Mouse (Mus musculus) hindbrain, embryonic 10.5 days (tissue): ENCODE measurements around the gene Pi4k2b. TPM values are rescaled to one million over a fixed set of nuclear protein-coding genes. Genes with fewer than 3 reads are reported as not detected.
"Not testable (repeated sequence)": the region's sequence is repeated elsewhere in the genome, so short reads cannot be mapped to it uniquely, and the experiment has no call there.

ENCODE experiments used
- DNase-seq: peaks from one replicate; pipeline ENCODE4 v3.0.0-alpha.2; 2017; ENCODE audit warnings: low spot score
- H3K27ac ChIP-seq: fragments of 300-500 bp; sonication (generic); 2 replicates; pipeline ENCODE4 v1.5.1; 2016; ENCODE audit warnings: mild to moderate bottlenecking, moderate library complexity
- H3K27me3 ChIP-seq: fragments of 300-500 bp; sonication (generic); 2 replicates; pipeline ENCODE4 v1.6.1; 2016; ENCODE audit warnings: mild to moderate bottlenecking; ENCODE audit not compliant: poor library complexity, insufficient read depth, severe bottlenecking
- H3K36me3 ChIP-seq: fragments of 300-500 bp; sonication (generic); 2 replicates; pipeline ENCODE4 v1.6.1; 2016; ENCODE audit warnings: mild to moderate bottlenecking, moderate library complexity
- H3K4me1 ChIP-seq: fragments of 300-500 bp; sonication (generic); replicated peaks from 2 replicates; pipeline ENCODE4 v1.6.1; 2016; ENCODE audit warnings: mild to moderate bottlenecking
- H3K4me3 ChIP-seq: fragments of 300-500 bp; sonication (generic); 2 replicates; pipeline ENCODE4 v1.5.1; 2016; ENCODE audit warnings: mild to moderate bottlenecking, moderate library complexity
- H3K9me3 ChIP-seq: fragments of 300-500 bp; sonication (generic); 2 replicates; pipeline ENCODE4 v1.6.1; 2016; ENCODE audit warnings: mild to moderate bottlenecking, moderate library complexity
- WGBS: fragments of 180-500 bp; shearing (Covaris S2); methylation state at CpG from one replicate; pipeline ENCODE4 v1.1.7; 2016; 5-methylcytosine and 5-hydroxymethylcytosine counted together
- polyA plus RNA-seq: library from polyadenylated mRNA; unstranded; fragments of >200 nt; fragmentation: Nextera tagmentation; extraction: Ambion mirVana; gene quantifications from 2 replicates; pipeline ENCODE4 v1.2.1, GENCODE M21; 2016

The Pi4k2b gene
- polyA plus RNA-seq, 1 experiment from 2014 or later, result 15.7 TPM

DNA sequence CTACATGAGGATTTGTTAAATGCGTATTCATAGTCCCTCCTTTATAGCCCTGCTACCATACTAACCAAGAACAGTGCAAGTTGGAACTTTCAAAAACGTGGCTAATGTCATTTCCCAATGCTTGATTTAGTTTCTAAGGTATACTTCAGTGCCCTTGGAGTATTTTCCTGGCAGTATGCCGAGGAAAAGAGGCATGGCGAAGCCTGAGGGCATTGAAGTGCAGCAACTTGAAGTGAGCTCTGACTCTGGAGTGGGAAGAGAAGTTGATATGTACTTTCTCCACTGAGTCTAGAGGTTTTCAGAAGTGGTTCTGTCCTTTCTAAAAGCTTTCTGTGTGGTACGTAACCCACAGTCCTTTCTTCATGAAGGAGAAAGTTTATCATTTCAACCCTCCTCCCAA lies 7.4 kb downstream of the Pi4k2b start:
- DNase-seq, result no peak
- H3K4me1 ChIP-seq, result peaks cover 7% of the 10 kb centered on the region; the same call in 1 of the 2 replicates
- WGBS, result 86% methylated on average over 5 of the region's 5 CpGs
- peaks cover 7% of the 10 kb centered on the region for H3K36me3 ChIP-seq
- no peak overlapping the region for H3K27ac ChIP-seq
- no peaks in the 10 kb centered on the region for H3K27me3 ChIP-seq
- H3K9me3 ChIP-seq, result no peaks in the 10 kb centered on the region
- H3K4me3 ChIP-seq, result no peak overlapping the region

DNA sequence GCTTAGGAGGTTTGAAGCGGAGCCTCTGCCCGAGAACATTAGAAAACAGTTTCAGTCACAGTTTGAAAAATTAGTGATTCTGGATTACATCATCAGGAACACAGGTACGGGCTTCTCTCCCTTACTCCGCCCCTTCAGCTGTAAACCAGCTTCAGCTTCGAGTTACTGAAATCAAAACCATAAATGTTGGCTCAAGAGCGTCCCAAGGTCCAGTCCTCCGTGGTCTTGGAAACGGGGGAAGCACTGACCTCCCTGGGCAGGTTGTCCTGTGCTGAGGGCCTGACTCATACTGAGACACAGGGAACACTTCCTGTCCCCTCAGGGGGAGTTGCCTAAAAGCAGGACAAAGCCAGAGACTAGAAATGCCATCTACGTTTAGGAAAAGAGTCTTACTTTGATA lies 11.8 kb downstream of the Pi4k2b start:
- no peaks in the 10 kb centered on the region for H3K27me3 ChIP-seq
- H3K4me3 ChIP-seq, result no peak overlapping the region
- DNase-seq, result no peak
- H3K4me1 ChIP-seq, result no peaks in the 10 kb centered on the region
- no peak overlapping the region for H3K27ac ChIP-seq
- H3K36me3 ChIP-seq, result peaks cover 18% of the 10 kb centered on the region
- 88% methylated on average over 9 of the region's 9 CpGs for WGBS
- no peaks in the 10 kb centered on the region for H3K9me3 ChIP-seq

DNA sequence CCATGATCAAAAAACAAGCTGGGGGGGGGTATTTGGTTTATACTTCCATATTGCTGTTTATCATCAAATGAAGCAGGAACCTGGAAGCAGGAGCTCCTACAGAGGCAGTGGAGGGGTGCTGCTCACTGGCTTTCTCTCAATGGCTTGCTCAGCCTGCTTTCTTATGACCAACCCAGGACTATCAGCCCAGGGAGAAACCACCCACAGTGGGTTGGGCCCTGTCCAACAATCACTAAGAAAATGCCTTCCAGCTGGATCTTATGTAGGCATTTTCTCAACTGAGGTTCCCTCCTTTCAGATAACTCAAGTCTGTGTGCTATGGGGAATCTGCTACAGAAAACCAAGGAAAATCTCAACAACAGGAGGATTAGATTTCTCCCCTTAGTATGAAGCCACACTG lies 12.8 kb downstream of the Pi4k2b start:
- Histone ChIP-seq H3K27ac (no peak overlapping the region), H3K4me1 (no peaks in the 10 kb centered on the region)
- no peak for DNase-seq

DNA sequence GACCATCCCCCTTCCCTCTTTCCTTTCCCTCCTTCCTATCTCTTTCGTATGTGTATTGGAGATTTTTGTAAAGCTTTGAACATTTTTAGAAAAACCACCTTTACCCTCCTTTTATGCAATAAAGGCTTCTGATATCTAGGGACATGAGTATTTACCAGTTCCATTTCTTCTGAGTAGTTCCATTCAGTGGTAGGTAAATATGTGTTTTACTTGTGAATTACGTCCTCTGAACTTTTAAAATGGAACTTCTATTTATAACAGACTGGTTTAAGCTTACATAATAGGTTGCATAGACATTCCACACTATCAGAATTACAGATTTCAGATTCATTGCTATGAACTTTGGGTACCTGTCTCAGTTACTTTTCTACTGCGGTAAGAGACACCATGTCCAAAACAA lies 14.0 kb downstream of the Pi4k2b start:
- H3K27me3 ChIP-seq, result no peaks in the 10 kb centered on the region
- 93% methylated on average over 3 of the region's 3 CpGs for WGBS
- DNase-seq, result no peak
- no peak overlapping the region for H3K4me3 ChIP-seq
- no peak overlapping the region for H3K27ac ChIP-seq
- H3K36me3 ChIP-seq, result peaks cover 18% of the 10 kb centered on the region
- H3K9me3 ChIP-seq, result no peaks in the 10 kb centered on the region
- H3K4me1 ChIP-seq, result no peaks in the 10 kb centered on the region

More for the DNA sequence above, 12.8 kb downstream of the Pi4k2b start:
- H3K27me3 ChIP-seq, result no peaks in the 10 kb centered on the region
- H3K36me3 ChIP-seq, result peaks cover 18% of the 10 kb centered on the region
- no peaks in the 10 kb centered on the region for H3K9me3 ChIP-seq
- H3K4me3 ChIP-seq, result no peak overlapping the region

DNA sequence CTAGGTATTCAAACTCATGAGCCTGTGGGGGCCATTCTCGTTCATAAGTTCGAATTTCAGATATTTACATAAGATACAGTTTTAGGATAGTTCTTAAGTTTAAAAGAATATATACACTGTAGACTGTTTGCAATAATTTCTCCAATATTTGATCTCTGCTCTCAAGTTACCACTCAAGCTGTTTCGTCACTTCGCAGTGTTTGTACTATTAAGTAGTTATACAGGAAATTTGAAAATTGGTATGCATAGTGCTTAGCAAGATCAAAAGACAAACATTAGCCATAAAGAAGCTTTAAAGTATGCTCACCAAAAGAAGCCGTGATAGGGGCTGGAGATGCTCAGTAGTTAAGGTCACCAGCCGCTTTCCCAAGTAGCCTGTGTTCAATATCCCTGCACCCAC lies 14.6 kb downstream of the Pi4k2b start:
- WGBS, result 94% methylated on average over 6 of the region's 6 CpGs
- Histone ChIP-seq H3K36me3 (peaks cover 19% of the 10 kb centered on the region), H3K4me1 (no peaks in the 10 kb centered on the region), H3K9me3 (no peaks in the 10 kb centered on the region), H3K27ac (no peak overlapping the region), H3K4me3 (no peak overlapping the region), H3K27me3 (no peaks in the 10 kb centered on the region)
- no peak for DNase-seq

DNA sequence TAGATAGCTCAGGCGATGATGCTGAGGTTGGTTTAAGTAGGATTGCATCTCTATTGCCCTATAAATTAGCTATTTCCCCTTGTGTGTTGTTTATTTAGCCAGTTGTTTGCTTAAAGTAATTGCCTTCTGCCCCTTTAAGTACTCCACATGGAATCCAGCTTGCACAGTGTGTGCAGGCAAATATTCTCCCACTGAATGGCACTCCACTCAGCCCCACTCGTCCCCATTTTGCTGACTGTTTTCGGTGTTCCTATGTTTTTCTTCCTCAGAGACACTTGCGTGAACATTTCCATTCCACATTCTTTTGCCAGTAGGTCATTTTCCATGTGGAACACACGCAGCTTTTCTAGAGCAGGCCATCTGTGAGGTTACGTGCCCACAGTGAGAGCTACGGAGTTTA lies 21.2 kb downstream of the Pi4k2b start:
- Histone ChIP-seq H3K27ac (no peak overlapping the region), H3K9me3 (no peaks in the 10 kb centered on the region), H3K27me3 (no peaks in the 10 kb centered on the region), H3K4me1 (no peaks in the 10 kb centered on the region), H3K36me3 (peaks cover 28% of the 10 kb centered on the region), H3K4me3 (no peak overlapping the region)
- DNase-seq, result no peak
- 92% methylated on average over 7 of the region's 7 CpGs for WGBS

DNA sequence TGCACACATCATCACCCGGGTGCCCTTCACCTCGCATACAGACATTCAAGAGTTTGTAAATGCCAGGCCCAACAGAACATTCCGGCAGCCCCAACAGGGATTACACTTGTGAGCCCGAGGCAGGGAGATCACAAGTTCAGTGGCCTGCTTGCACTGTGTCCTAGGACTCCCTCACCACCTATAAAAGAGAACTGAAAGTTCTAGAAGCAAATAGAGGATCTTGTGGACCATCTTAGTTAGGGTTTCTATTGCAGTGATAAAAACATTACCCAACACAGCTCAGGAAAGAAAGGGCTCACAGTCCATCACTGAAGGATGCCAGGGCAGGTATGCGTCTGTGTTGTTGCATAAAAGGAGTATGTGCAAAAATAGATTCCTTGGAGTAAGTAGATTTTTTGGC lies 32.9 kb downstream of the Pi4k2b start:
- peaks cover 14% of the 10 kb centered on the region for H3K36me3 ChIP-seq
- H3K27me3 ChIP-seq, result no peaks in the 10 kb centered on the region
- no peaks in the 10 kb centered on the region for H3K9me3 ChIP-seq
- no peak for DNase-seq
- H3K4me1 ChIP-seq, result no peaks in the 10 kb centered on the region
- no peak overlapping the region for H3K27ac ChIP-seq
- H3K4me3 ChIP-seq, result no peak overlapping the region
- WGBS, result 92% methylated on average over 5 of the region's 5 CpGs

DNA sequence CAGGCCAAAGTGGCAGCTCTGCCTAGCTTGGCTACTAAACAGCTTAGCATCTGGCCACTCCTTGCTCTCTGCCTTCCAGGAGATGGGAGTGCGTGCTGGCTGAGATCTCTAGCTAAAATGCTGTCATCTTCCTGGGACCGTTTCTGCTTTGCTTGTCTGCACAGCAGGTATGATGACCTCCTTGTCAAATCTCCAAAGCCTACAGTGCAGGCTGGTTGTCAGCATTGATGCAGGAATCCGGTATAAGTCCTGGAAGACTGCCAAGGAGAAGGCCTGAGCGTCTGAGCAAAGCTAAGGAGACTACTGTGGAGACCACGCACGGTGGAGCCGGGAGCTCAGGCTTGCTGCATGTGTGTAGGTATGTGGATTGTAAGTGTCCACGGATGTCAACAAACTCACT lies 33.9 kb downstream of the Pi4k2b start, which contains the start of gene Zcchc4:
Gene Zcchc4, plus strand, starts transcription at position 173 of the 400 bp plus-strand sequence.
- H3K4me3 ChIP-seq, result no peak within 1 kb of the TSS
- H3K4me1 ChIP-seq, result no peaks in the 10 kb centered on the region
- WGBS, result 85% methylated on average over 8 of the region's 8 CpGs
- H3K27me3 ChIP-seq, result no peaks in the 10 kb centered on the region
- H3K36me3 ChIP-seq, result peaks cover 4% of the 10 kb centered on the region; the same call in 1 of the 2 replicates
- H3K27ac ChIP-seq, result no peak within 1 kb of the TSS
- no peaks in the 10 kb centered on the region for H3K9me3 ChIP-seq
- no peak for DNase-seq

DNA sequence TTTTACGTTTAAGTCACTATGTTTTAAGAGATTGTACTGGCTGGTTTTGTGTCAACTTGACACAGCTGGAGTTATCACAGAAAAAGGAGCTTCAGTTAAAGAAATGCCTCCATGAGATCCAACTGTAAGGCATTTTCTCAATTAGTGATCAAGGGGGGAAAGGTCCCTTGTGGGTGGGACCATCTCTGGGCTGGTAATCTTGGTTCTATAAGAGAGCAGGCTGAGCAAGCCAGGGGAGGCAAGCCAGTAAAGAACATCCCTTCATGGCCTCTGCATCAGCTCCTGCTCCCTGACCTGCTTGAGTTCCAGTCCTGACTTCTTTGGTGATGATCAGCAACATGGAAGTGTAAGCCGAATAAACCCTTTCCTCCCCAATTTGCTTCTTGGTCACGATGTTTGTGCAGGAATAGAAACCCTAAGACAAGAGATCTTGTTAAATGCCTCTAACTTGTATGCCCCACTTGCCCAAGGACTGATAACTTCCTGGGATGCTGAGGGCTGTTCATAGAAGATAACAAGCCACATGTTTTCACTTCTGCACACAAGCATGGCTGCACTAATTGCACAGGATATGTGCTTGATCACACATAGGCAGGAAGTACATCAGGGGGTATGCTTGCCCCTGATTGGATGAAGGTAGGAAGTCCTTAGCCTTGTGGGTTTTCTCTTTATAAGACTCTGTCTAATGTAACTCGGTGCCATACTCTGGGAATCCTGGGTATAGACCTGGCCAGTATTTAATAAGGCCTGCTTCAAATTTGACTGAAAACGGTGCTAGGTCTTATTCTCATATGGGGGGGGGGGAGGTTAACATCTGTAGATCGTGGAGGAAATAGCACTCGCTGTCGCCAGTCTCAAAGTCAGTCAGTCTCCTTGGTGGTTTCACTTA lies 35.3 kb downstream of the Pi4k2b start:
- not testable (repeated sequence) for H3K4me1 ChIP-seq, H3K27me3 ChIP-seq, H3K4me3 ChIP-seq, H3K9me3 ChIP-seq, DNase-seq, H3K36me3 ChIP-seq, H3K27ac ChIP-seq
- WGBS, result 92% methylated on average over 8 of the region's 8 CpGs

DNA sequence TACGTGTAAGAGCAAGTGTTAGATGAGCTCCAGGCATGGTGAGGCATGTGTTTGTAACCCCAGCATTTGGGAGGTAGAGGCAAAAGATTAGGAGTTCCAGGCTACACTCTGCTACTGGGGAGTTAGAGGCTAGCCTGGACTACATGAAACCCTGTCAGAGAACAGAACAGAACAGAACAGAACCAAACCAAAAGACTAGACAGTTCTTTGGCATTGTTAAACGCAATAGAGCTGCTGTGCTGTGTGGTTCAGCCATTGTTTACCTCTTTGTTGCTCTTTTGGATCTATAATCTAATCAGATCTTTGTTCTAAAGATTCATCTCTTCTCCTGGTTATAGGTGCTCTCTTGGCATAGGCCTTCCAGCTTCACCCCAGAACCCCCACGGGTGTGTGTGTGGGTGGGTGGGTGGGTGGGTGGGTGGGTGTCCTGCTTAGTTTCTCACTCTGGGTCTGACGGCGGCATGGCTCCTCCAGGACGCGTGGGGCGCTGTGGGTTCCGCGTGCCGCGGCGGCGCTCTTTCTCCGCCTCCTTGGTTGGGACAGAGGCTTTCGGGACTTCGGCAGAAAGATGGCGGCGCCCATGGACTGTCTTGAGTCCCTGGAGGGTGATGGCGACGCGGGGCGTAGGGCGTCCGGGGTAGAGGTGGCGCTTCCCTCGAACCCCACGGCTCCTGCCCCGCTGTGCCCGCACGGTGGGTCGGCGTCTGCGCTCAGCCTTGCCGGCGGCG lies 41.3 kb downstream of the Pi4k2b start:
- peak overlapping the region; percentile 95 for H3K27ac ChIP-seq
- H3K27me3 ChIP-seq, result no peaks in the 10 kb centered on the region
- H3K9me3 ChIP-seq, result no peaks in the 10 kb centered on the region
- peak overlapping the region; percentile 89 for H3K4me3 ChIP-seq
- DNase-seq, result peak; percentile 92
- H3K36me3 ChIP-seq, result peaks cover 18% of the 10 kb centered on the region
- 5% methylated on average over 37 of the region's 37 CpGs for WGBS
- H3K4me1 ChIP-seq, result peaks cover 4% of the 10 kb centered on the region; the same call in 1 of the 2 replicates

DNA sequence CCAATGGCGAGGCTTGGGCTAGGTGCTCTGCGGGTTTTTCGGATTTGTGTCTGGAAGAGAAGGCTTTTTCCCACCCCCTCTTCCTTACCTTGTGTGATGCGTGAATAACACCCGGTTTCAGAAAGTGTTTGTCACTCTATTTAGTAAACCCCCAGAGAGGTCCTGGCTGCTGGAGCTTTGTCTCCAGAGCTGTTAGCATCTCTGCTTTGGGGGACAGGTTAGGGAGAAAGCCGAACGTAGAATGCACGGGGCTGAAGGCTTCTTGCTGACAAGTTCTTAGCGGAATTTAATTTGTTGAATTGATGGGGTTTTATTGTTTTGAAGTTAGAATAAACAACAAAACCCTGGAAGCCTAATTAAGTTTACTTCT lies 41.9 kb downstream of the Pi4k2b start:
- under 1% methylated on average over 9 of the region's 9 CpGs for WGBS
- Histone ChIP-seq H3K27me3 (no peaks in the 10 kb centered on the region), H3K36me3 (peaks cover 18% of the 10 kb centered on the region), H3K4me1 (peaks cover 4% of the 10 kb centered on the region; the same call in 1 of the 2 replicates), H3K27ac (peak overlapping the region; percentile 95), H3K4me3 (peak overlapping the region; percentile 89), H3K9me3 (no peaks in the 10 kb centered on the region)
- no peak for DNase-seq

DNA sequence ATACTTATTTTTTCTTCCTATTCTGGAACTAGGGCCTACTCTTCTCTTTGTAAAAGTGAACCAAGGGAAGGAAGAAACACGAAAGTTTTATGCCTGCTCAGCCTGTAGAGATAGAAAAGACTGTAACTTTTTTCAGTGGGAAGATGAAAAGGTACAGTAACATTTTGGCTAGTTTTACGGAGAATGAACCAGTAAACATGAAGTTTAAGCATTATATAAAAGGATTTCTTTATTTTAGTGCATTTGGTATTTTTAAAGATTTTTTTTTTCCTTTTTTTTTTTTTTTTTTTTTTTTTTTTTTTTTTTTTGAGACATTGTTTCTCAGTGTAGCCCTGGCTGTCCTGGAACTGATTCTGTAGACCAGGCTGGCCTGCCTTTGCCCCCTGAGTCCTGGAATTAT lies 42.6 kb downstream of the Pi4k2b start:
- DNase-seq, result no peak
- H3K36me3 ChIP-seq, result peaks cover 18% of the 10 kb centered on the region
- 75% methylated on average over 2 of the region's 2 CpGs for WGBS
- H3K9me3 ChIP-seq, result no peaks in the 10 kb centered on the region
- H3K4me1 ChIP-seq, result peaks cover 4% of the 10 kb centered on the region; the same call in 1 of the 2 replicates
- peak overlapping the region; percentile 89 for H3K4me3 ChIP-seq
- H3K27ac ChIP-seq, result peak overlapping the region; percentile 95
- no peaks in the 10 kb centered on the region for H3K27me3 ChIP-seq
